Mouse (Mus musculus): ENCODE results near the gene Saysd1. TPM values are rescaled to one million over a fixed set of nuclear protein-coding genes. Genes with fewer than 3 reads are reported as not detected.

Gene Saysd1
- polyA plus RNA-seq, 1 experiment from 2014 or later: 13.4 TPM

- Histone ChIP-seq H3K4me2 (replicated peaks; ENCODE audit: low read depth, low read length) (no peak overlapping the region), H3K4me1 (ENCODE audit: insufficient read depth, low read length) (peaks cover 56% of the 10 kb centered on the region), H3K27ac (ENCODE audit: low read length) (no peak overlapping the region), H3K36me3 (ENCODE audit: insufficient read depth, low read length) (0 out of 2 replicates have a peak, but pooled peaks cover 3% of the 10 kb centered on the region), H3K9ac (replicated peaks; ENCODE audit: low read length) (no peak overlapping the region), H3K4me3 (ENCODE audit: low read length) (no peak overlapping the region), H3K27me3 (ENCODE audit: insufficient read depth, low read length) (no peaks in the 10 kb centered on the region), H3K9me3 (ENCODE audit: low read length) (no peaks in the 10 kb centered on the region)
- 82% methylated on average over 1 of the region's 1 CpGs for WGBS
- no peak for ATAC-seq (ENCODE audit: low FRiP score, low TSS enrichment)
Observed at GRCm38 (mm10) chr14:20168478-20168877, 30.1 kb upstream of the Saysd1 start.

GRCm38 (mm10) chr14:20168054-20168453 lies 29.7 kb upstream of the Saysd1 start:
- Histone ChIP-seq H3K27ac (ENCODE audit: low read length) (no peak overlapping the region), H3K36me3 (ENCODE audit: insufficient read depth, low read length) (0 out of 2 replicates have a peak, but pooled peaks cover 3% of the 10 kb centered on the region), H3K9me3 (ENCODE audit: low read length) (no peaks in the 10 kb centered on the region), H3K4me2 (replicated peaks; ENCODE audit: low read depth, low read length) (no peak overlapping the region), H3K9ac (replicated peaks; ENCODE audit: low read length) (no peak overlapping the region), H3K4me1 (ENCODE audit: insufficient read depth, low read length) (peaks cover 57% of the 10 kb centered on the region), H3K4me3 (ENCODE audit: low read length) (no peak overlapping the region), H3K27me3 (ENCODE audit: insufficient read depth, low read length) (no peaks in the 10 kb centered on the region)
- 86% methylated on average over 2 of the region's 2 CpGs for WGBS
- no peak for ATAC-seq (ENCODE audit: low FRiP score, low TSS enrichment)

- peak overlapping the region; percentile 30; the same call in 1 of the 2 replicates for H3K27ac ChIP-seq (ENCODE audit: low read length)
- ATAC-seq (ENCODE audit: low FRiP score, low TSS enrichment): peak; percentile 57
Observed at GRCm38 (mm10) chr14:20165413-20165812, 27.1 kb upstream of the Saysd1 start.

DNA sequence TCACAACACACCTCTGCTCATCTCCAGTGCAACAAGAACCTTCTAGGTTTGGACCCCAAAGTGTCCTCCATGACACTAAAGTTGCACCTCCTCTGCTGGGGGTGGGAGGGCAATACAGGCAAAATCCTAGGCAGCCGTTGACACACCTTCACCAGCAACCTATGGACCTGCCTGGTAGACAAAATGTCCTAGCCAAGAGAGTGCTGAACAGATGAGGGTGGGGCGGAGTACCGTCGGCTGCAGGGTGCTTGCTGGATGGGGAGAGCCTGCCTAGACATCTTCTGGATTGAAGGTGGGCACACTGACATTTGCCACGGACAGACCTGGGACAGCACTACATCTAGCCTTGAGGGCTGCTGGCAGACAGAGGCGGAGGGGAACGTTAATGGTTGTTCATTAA lies 26.1 kb upstream of the Saysd1 start:
- Histone ChIP-seq H3K4me2 (replicated peaks; ENCODE audit: low read depth, low read length) (no peak overlapping the region), H3K9me3 (ENCODE audit: low read length) (no peaks in the 10 kb centered on the region), H3K4me1 (ENCODE audit: insufficient read depth, low read length) (peaks cover 75% of the 10 kb centered on the region), H3K36me3 (ENCODE audit: insufficient read depth, low read length) (no peaks in the 10 kb centered on the region), H3K27me3 (ENCODE audit: insufficient read depth, low read length) (no peaks in the 10 kb centered on the region), H3K4me3 (ENCODE audit: low read length) (no peak overlapping the region), H3K9ac (replicated peaks; ENCODE audit: low read length) (no peak overlapping the region), H3K27ac (ENCODE audit: low read length) (no peak overlapping the region; the same call in 1 of the 2 replicates)
- ATAC-seq (ENCODE audit: low FRiP score, low TSS enrichment): peak; percentile 13; the same call in 1 of the 2 replicates
- 74% methylated on average over 7 of the region's 7 CpGs for WGBS

More at GRCm38 (mm10) chr14:20165413-20165812, 27.1 kb upstream of the Saysd1 start:
- WGBS: 33% methylated on average over 1 of the region's 1 CpGs
- Histone ChIP-seq H3K9ac (replicated peaks; ENCODE audit: low read length) (no peak overlapping the region), H3K4me3 (ENCODE audit: low read length) (no peak overlapping the region), H3K9me3 (ENCODE audit: low read length) (no peaks in the 10 kb centered on the region), H3K4me2 (replicated peaks; ENCODE audit: low read depth, low read length) (no peak overlapping the region), H3K4me1 (ENCODE audit: insufficient read depth, low read length) (peaks cover 65% of the 10 kb centered on the region), H3K36me3 (ENCODE audit: insufficient read depth, low read length) (no peaks in the 10 kb centered on the region), H3K27me3 (ENCODE audit: insufficient read depth, low read length) (no peaks in the 10 kb centered on the region)

DNA sequence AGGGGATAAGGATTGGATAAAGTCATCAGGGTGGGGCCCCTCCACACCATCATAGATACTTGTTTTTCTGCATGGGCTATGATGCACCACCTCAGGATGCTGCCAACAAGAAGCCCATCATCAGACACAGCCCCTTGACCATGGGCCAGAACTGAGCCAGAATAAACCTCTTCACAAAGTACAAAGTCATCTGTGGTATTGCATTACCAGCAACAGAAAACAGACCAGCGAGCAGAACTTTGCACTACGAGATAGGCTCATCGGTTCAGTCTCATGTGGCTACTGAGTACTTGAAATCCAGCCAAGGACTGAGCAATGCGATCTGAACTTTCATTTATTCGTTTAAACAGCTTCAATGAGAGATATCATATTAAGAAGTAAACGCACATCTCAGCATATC lies 24.4 kb upstream of the Saysd1 start:
- Histone ChIP-seq H3K27ac (ENCODE audit: low read length) (peak overlapping the region; percentile 26; the same call in 1 of the 2 replicates), H3K4me2 (replicated peaks; ENCODE audit: low read depth, low read length) (no peak overlapping the region), H3K27me3 (ENCODE audit: insufficient read depth, low read length) (no peaks in the 10 kb centered on the region), H3K4me1 (ENCODE audit: insufficient read depth, low read length) (peaks cover 81% of the 10 kb centered on the region), H3K9ac (replicated peaks; ENCODE audit: low read length) (no peak overlapping the region), H3K9me3 (ENCODE audit: low read length) (no peaks in the 10 kb centered on the region), H3K36me3 (ENCODE audit: insufficient read depth, low read length) (no peaks in the 10 kb centered on the region), H3K4me3 (ENCODE audit: low read length) (no peak overlapping the region)
- no peak for ATAC-seq (ENCODE audit: low FRiP score, low TSS enrichment)
- 58% methylated on average over 6 of the region's 6 CpGs for WGBS

GRCm38 (mm10) chr14:20158727-20159681 lies 20.7 kb upstream of the Saysd1 start:
- Histone ChIP-seq H3K9me3 (ENCODE audit: low read length) (no peaks in the 10 kb centered on the region), H3K27ac (ENCODE audit: low read length) (peak overlapping the region; percentile 90), H3K4me1 (ENCODE audit: insufficient read depth, low read length) (peaks cover 87% of the 10 kb centered on the region), H3K36me3 (ENCODE audit: insufficient read depth, low read length) (no peaks in the 10 kb centered on the region), H3K4me2 (replicated peaks; ENCODE audit: low read depth, low read length) (0 out of 2 replicates have a peak overlapping the region, but pooled peaks have one; percentile 24), H3K27me3 (ENCODE audit: insufficient read depth, low read length) (no peaks in the 10 kb centered on the region), H3K9ac (replicated peaks; ENCODE audit: low read length) (0 out of 2 replicates have a peak overlapping the region, but pooled peaks have one; percentile 23), H3K4me3 (ENCODE audit: low read length) (no peak overlapping the region)
- WGBS: 17% methylated on average over 8 of the region's 8 CpGs
- ATAC-seq (ENCODE audit: low FRiP score, low TSS enrichment): peak; percentile 86

DNA sequence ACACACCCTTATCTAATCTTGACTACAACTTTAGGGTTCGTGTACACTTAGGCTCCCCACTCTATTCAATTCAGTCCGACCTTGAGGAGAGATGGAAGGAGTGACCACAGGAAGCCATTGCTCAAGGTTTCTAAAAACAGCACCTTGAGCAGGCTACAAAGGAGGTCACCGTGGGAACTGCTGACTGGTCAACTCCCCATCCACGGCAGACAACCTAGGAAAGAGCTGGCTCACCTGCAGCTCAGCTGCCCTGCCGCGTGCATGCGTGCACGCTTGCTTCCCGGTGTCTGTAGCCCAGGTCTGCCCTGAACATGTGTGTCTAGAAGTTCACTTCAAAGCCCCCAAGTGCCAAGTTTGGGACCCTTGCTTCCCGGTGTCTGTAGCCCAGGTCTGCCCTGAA lies 19.3 kb upstream of the Saysd1 start:
- peaks cover 79% of the 10 kb centered on the region for H3K4me1 ChIP-seq (ENCODE audit: insufficient read depth, low read length)

GRCm38 (mm10) chr14:20155718-20156117 lies 17.4 kb upstream of the Saysd1 start:
- WGBS: 56% methylated on average over 10 of the region's 10 CpGs
- no peak overlapping the region for H3K4me2 ChIP-seq (replicated peaks; ENCODE audit: low read depth, low read length)

More for the DNA sequence above, 19.3 kb upstream of the Saysd1 start:
- 82% methylated on average over 10 of the region's 10 CpGs for whole genome bisulfite sequencing
- Histone ChIP-seq H3K9me3 (ENCODE audit: low read length) (no peaks in the 10 kb centered on the region), H3K27me3 (ENCODE audit: insufficient read depth, low read length) (no peaks in the 10 kb centered on the region), H3K4me3 (ENCODE audit: low read length) (no peak overlapping the region), H3K4me2 (replicated peaks; ENCODE audit: low read depth, low read length) (no peak overlapping the region), H3K9ac (replicated peaks; ENCODE audit: low read length) (no peak overlapping the region), H3K36me3 (ENCODE audit: insufficient read depth, low read length) (no peaks in the 10 kb centered on the region), H3K27ac (ENCODE audit: low read length) (no peak overlapping the region)
- ATAC-seq (ENCODE audit: low FRiP score, low TSS enrichment): no peak

DNA sequence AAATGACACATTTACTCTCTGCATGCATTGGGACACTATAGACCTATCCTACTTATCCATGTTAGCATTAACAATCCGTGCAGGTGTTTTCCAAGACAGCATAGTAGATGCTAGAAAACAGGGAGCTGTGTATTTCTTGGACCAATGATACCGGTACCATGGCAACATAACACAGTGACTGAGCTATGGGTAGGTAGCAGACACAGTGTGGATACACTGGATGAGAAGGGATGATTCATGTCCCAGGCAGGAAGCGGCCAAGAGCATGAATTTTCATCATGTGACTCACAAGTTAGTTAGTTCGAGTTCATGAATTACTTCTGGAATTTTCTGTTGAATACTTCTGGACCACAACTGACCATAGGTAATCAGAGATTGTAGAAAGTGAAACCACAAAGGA lies 16.6 kb upstream of the Saysd1 start:
- Histone ChIP-seq H3K4me2 (replicated peaks; ENCODE audit: low read depth, low read length) (no peak overlapping the region), H3K9me3 (ENCODE audit: low read length) (no peaks in the 10 kb centered on the region), H3K27ac (ENCODE audit: low read length) (no peak overlapping the region), H3K9ac (replicated peaks; ENCODE audit: low read length) (no peak overlapping the region), H3K36me3 (ENCODE audit: insufficient read depth, low read length) (no peaks in the 10 kb centered on the region), H3K4me3 (ENCODE audit: low read length) (no peak overlapping the region), H3K27me3 (ENCODE audit: insufficient read depth, low read length) (no peaks in the 10 kb centered on the region), H3K4me1 (ENCODE audit: insufficient read depth, low read length) (peaks cover 68% of the 10 kb centered on the region)
- 70% methylated on average over 4 of the region's 4 CpGs for WGBS
- no peak for ATAC-seq (ENCODE audit: low FRiP score, low TSS enrichment)

More at GRCm38 (mm10) chr14:20155718-20156117, 17.4 kb upstream of the Saysd1 start:
- H3K27me3 ChIP-seq (ENCODE audit: insufficient read depth, low read length): no peaks in the 10 kb centered on the region
- no peak overlapping the region for H3K4me3 ChIP-seq (ENCODE audit: low read length)
- no peak overlapping the region; the same call in 1 of the 2 replicates for H3K27ac ChIP-seq (ENCODE audit: low read length)
- no peak overlapping the region for H3K9ac ChIP-seq (replicated peaks; ENCODE audit: low read length)
- H3K9me3 ChIP-seq (ENCODE audit: low read length): no peaks in the 10 kb centered on the region
- H3K4me1 ChIP-seq (ENCODE audit: insufficient read depth, low read length): peaks cover 68% of the 10 kb centered on the region
- H3K36me3 ChIP-seq (ENCODE audit: insufficient read depth, low read length): no peaks in the 10 kb centered on the region
- ATAC-seq (ENCODE audit: low FRiP score, low TSS enrichment): no peak

DNA sequence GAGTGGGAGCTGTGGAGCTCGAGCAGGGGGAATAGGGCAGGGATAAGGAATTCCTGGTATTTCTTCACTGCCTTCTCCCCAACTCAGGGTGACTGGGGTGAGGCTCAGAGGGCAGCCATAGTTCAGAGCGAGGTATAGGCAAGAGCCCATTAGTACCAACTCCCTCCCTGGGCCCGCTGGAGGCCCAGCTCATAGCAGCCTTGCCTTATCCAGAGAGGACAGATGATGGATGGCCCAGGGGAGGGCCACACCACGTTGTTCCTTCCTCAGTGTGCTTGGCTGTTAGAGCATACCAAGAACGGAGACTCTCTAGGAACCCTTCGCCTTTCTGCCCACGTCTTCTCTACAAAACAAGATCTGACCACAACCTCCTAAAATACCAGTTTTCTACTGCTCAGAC lies 15.9 kb upstream of the Saysd1 start:
- Histone ChIP-seq H3K9ac (replicated peaks; ENCODE audit: low read length) (no peak overlapping the region), H3K4me2 (replicated peaks; ENCODE audit: low read depth, low read length) (no peak overlapping the region), H3K4me3 (ENCODE audit: low read length) (no peak overlapping the region), H3K4me1 (ENCODE audit: insufficient read depth, low read length) (peaks cover 68% of the 10 kb centered on the region), H3K27me3 (ENCODE audit: insufficient read depth, low read length) (no peaks in the 10 kb centered on the region), H3K27ac (ENCODE audit: low read length) (no peak overlapping the region), H3K36me3 (ENCODE audit: insufficient read depth, low read length) (no peaks in the 10 kb centered on the region), H3K9me3 (ENCODE audit: low read length) (no peaks in the 10 kb centered on the region)
- 0 out of 2 replicates have a peak, but pooled peaks have one; percentile 12 for ATAC-seq (ENCODE audit: low FRiP score, low TSS enrichment)
- WGBS: 46% methylated on average over 7 of the region's 7 CpGs

Measured in kidney, embryonic 16.5 days (tissue).